Mouse (Mus musculus) T-cell, adult 66 days (primary cell): ENCODE data around the gene Gzmn. TPM values are rescaled to one million over a fixed set of nuclear protein-coding genes. Genes with fewer than 3 reads are reported as not detected.

Experiments used
- total RNA-seq, 2 experiments: library from RNA; stranded (reverse); gene quantifications; 3 replicates in 1 of 2; 4 replicates in 1 of 2; pipeline ENCODE4 v1.2.4; 2023

The Gzmn gene
- not detected for total RNA-seq

GRCm38 (mm10) chr14:56174499-56174898 lies at the start of gene Gzmn:
Gene Gzmn, minus strand, starts transcription at chr14:56174599.

DNA sequence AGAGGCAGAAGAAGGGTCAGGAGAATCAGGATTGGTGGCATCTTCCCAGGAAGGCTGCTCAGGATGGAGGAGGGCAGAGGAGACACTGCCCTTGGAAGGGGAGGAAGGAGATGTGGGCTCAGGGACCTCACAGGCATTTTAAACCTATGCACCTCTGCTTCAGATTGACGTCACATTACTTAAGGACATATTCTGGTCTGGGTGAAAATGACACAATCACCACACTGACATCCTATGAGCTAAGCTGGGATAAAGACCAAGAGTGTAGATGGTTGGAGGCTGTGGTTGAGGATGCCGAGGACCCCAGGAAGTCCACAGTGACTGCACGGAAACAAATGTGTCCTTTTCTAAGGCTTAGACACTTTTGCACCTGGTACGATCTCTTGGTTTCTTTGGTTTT lies 36.9 kb upstream of the Gzmn start, which contains the start of gene Gzmf:
TSS of gene Gzmf (minus strand) at position 101 of the 400 bp plus-strand sequence.

DNA sequence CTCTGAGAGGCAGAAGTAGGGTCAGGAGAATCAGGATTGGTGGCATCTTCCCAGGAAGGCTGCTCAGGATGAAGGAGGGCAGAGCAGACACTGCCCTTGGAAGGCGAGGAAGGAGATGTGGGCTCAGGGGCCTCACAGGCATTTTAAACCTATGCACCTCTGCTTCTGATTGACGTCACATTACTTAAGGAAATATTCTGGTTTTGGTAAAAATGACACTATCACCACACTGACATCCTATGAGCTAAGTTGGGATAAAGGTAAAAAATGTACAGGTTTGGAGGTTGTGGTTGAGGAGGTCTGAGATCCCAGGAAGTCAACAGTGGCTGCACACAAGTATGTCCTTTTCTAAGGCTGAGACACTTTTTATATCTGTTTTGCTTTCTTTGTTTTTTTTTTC lies 14.9 kb downstream of the Gzmn start, which contains the start of gene Gzmg:
TSS of gene Gzmg (minus strand) at position 101 of the 400 bp plus-strand sequence.

DNA sequence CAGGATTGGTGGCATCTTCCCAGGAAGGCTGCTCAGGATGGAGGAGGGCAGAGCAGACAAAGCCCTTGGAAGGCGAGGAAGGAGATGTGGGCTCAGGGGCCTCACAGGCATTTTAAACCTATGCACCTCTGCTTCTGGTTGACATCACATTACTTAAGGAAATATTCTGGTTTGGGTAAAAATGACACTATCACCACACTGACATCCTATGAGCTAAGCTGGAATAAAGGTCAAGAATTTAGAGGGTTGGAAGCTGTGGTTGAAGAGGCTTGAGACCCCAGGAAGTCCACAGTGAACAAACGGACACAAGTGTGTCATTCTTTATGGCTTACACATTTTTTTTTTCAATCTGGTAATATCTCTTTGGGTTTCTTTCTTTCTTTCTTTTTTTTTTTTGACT lies 41.9 kb downstream of the Gzmn start, which contains the start of gene Gzmd:
TSS of gene Gzmd (minus strand) at position 101 of the 400 bp plus-strand sequence.

DNA sequence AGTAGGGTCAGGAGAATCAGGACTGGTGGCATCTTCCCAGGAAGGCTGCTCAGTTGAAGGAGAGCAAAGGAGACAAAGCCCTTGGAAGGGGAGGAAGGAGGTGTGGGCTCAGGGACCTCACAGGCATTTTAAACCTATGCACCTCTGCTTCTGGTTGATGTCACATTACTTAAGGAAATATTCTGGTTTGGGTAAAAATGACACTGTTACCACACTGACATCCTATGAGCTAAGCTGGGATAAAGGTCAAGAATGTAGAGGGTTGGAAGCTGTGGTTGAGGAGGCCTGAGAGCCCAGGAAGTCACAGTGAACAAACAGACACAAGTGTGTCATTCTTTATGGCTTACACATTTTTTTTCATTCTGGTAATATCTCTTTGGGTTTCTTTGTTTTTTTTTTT lies 53.9 kb downstream of the Gzmn start, which contains the start of gene Gzme:
TSS of gene Gzme (minus strand) at position 101 of the 400 bp plus-strand sequence.

Other genes with a start within 250 kb of the Gzmn start
- gene Cma1, start 229.9 kb downstream of the Gzmn start, total RNA-seq, result 1 to 10 TPM in 1 of 2 experiments, not detected in 1; 1.2 TPM
- not detected for gene Cma2, start 223.6 kb downstream of the Gzmn start, total RNA-seq
- not detected for gene Mcpt1, start 156.6 kb downstream of the Gzmn start, total RNA-seq
- gene Mcpt9, start 144.1 kb downstream of the Gzmn start, total RNA-seq, result not detected
- gene Mcpt2, start 132.6 kb downstream of the Gzmn start, total RNA-seq, result not detected
- gene Mcpt4, start 112.3 kb downstream of the Gzmn start, total RNA-seq, result 1 to 10 TPM in 1 of 2 experiments, under 1 TPM in 1; 0.71 to 2.5 TPM
- gene Mcpt8, start 89.3 kb downstream of the Gzmn start, total RNA-seq, result 1 to 10 TPM in 1 of 2 experiments, not detected in 1; 2.7 TPM
- not detected for gene Ctsg, start 72.0 kb downstream of the Gzmn start, total RNA-seq
- gene Gzme, start 54.0 kb downstream of the Gzmn start, total RNA-seq, result not detected
- not detected for gene Gzmd, start 42.0 kb downstream of the Gzmn start, total RNA-seq
- not detected for gene Gzmg, start 15.0 kb downstream of the Gzmn start, total RNA-seq
- gene Gzmf, start 36.8 kb upstream of the Gzmn start, total RNA-seq, result not detected
- under 1 TPM in 1 of 2 experiments, not detected in 1; 0.87 TPM for gene Gzmc, start 60.1 kb upstream of the Gzmn start, total RNA-seq
- gene Gzmb, start 87.7 kb upstream of the Gzmn start, total RNA-seq, result 1 to 10 TPM; 2.9 to 5.8 TPM
- not detected for gene Atp12a, start 190.5 kb upstream of the Gzmn start, total RNA-seq
- gene Rnf17, start 228.0 kb upstream of the Gzmn start, total RNA-seq, result under 1 TPM; 0.17 to 0.53 TPM